Mouse (Mus musculus) ovary, adult 18-20 months (tissue): Measurements from ENCODE around the gene Dmrtc2.

Experiments
- DNase-seq: peaks from one replicate; pipeline ENCODE4 v3.0.0; 2022; ENCODE audit warnings: low spot score, mixed read lengths

Dmrtc2 gene

GRCm38 (mm10) chr7:24902264-24902629 lies 32.4 kb downstream of the Dmrtc2 start:
- DNase-seq: no peak

- DNase-seq: peak; percentile 35
These were observed 33.0 kb downstream of the Dmrtc2 start, which contains the start of gene Arhgef1 for GRCm38 (mm10) chr7:24902630-24903443. TSS of gene Arhgef1 (plus strand) at chr7:24902912.

GRCm38 (mm10) chr7:24903444-24903825 lies 33.6 kb downstream of the Dmrtc2 start:
- no peak for DNase-seq

GRCm38 (mm10) chr7:24904070-24904483 lies 34.2 kb downstream of the Dmrtc2 start:
- DNase-seq: peak; percentile 97

GRCm38 (mm10) chr7:24904936-24905335 lies 35.1 kb downstream of the Dmrtc2 start:
- DNase-seq: no peak

GRCm38 (mm10) chr7:24906551-24906950 lies 36.7 kb downstream of the Dmrtc2 start:
- no peak for DNase-seq

GRCm38 (mm10) chr7:24907211-24907748 lies 37.4 kb downstream of the Dmrtc2 start:
- no peak for DNase-seq

- no peak for DNase-seq
These were observed 42.6 kb downstream of the Dmrtc2 start for GRCm38 (mm10) chr7:24912480-24912879.

GRCm38 (mm10) chr7:24918763-24919323 lies 49.0 kb downstream of the Dmrtc2 start:
- DNase-seq: no peak

GRCm38 (mm10) chr7:24919728-24920127 lies 49.9 kb downstream of the Dmrtc2 start:
- no peak for DNase-seq
